Mouse (Mus musculus) left cerebral cortex, adult 2 months (tissue): ENCODE measurements around the gene Rpp30. TPM values are rescaled to one million over a fixed set of nuclear protein-coding genes. Genes with fewer than 3 reads are reported as not detected.

Source experiments
- DNase-seq, 2 experiments: peaks; one replicate each; pipeline ENCODE4 v3.0.0; 2021 to 2022; ENCODE audit warnings: low spot score in 2 of 2, mixed read lengths in 1 of 2; ENCODE audit errors: extremely low spot score in 1 of 2
- H3K27ac ChIP-seq: fragments of 200-600 bp; 2 replicates; pipeline ENCODE4 v1.8.1; 2022
- H3K4me3 ChIP-seq: fragments of 200-600 bp; 2 replicates; pipeline ENCODE4 v1.8.1; 2022
- CTCF ChIP-seq: fragments of 200-600 bp; IDR thresholded peaks from 2 replicates; pipeline ENCODE4 v1.8.1; 2022; ENCODE audit warnings: antibody characterized with exemption, mild to moderate bottlenecking, moderate library complexity
- intact Hi-C: fragments of 180-260 bp; cut with DNase I; formaldehyde crosslinking; loops from one replicate; pipeline ENCODE4 v1.15.1; 2025
- long read RNA-seq, 2 experiments: library from polyadenylated mRNA; stranded (forward); transcript quantifications; one replicate each; pipeline ENCODE4 v2.0.0; 2021; ENCODE audit warnings: borderline mapping rate in 2 of 2
- total RNA-seq, 2 experiments: library from RNA; stranded (reverse); gene quantifications; 2 replicates each; pipeline ENCODE4 v1.2.3; 2021

Gene Rpp30
- total RNA-seq: 10 to 100 TPM; 15.2 to 16.9 TPM
- long read RNA-seq, experiment 1, transcript Rpp30-201 (11 exons, 1,145 nt): major isoform, 20 of 28 reads
- long read RNA-seq, experiment 1, partial matches to known transcripts: 3 of 28 reads
- long read RNA-seq, experiment 1, other reads (novel, unspliced or antisense): 5 of 28 reads
- long read RNA-seq, experiment 2, transcript Rpp30-201 (11 exons, 1,145 nt): major isoform, 7 of 11 reads
- long read RNA-seq, experiment 2, partial matches to known transcripts: 2 of 11 reads
- long read RNA-seq, experiment 2, other reads (novel, unspliced or antisense): 2 of 11 reads

GRCm38 (mm10) chr19:36083262-36084225, at the start of gene Rpp30:
Gene Rpp30, plus strand, starts transcription at chr19:36083716.
- peak within 1 kb of the TSS; percentile 13 for H3K27ac ChIP-seq
- no peak; the same call in 1 of the 2 replicates for TF ChIP-seq CTCF
- intact Hi-C loops: loop anchor here (1.0 to 5.0 kb wide), 2 partner anchors 956 to 1090 kb away; no protein-coding TSS in a partner anchor
- DNase-seq: peak; percentile 82 to 86
- peak within 1 kb of the TSS; percentile 79 for H3K4me3 ChIP-seq

- Histone ChIP-seq H3K4me3 (no peak overlapping the region), H3K27ac (no peak overlapping the region)
- DNase-seq: no peak
- TF ChIP-seq CTCF: no peak
- intact Hi-C loops: no loop called here
These were observed 37.5 kb upstream of the Rpp30 start for GRCm38 (mm10) chr19:36046046-36046445.

GRCm38 (mm10) chr19:36056502-36057221, 26.9 kb upstream of the Rpp30 start:
- Histone ChIP-seq H3K4me3 (peak overlapping the region; percentile 57), H3K27ac (no peak overlapping the region)
- TF ChIP-seq CTCF: no peak
- DNase-seq: peak in 1 of 2 experiments; percentile 20
- intact Hi-C loops: loop anchor here (5.0 kb wide), 1 partner anchor 559 kb away; no protein-coding TSS in a partner anchor

GRCm38 (mm10) chr19:36057231-36057811, 26.2 kb upstream of the Rpp30 start, which contains the start of gene Htr7:
Gene Htr7, minus strand, starts transcription at chr19:36057507.
- DNase-seq: peak; percentile 45 to 60
- peak within 1 kb of the TSS; percentile 57 for H3K4me3 ChIP-seq
- intact Hi-C loops: loop anchor here (5.0 kb wide), 1 partner anchor 560 kb away; no protein-coding TSS in a partner anchor
- TF ChIP-seq CTCF: peak; percentile 26
- no peak within 1 kb of the TSS for H3K27ac ChIP-seq

- intact Hi-C loops: loop anchor here (1.0 to 5.0 kb wide), 3 partner anchors 938 to 1396 kb away; no protein-coding TSS in a partner anchor
- no peak overlapping the region for H3K27ac ChIP-seq
- DNase-seq: no peak
- no peak overlapping the region for H3K4me3 ChIP-seq
- peak; percentile 62 for TF ChIP-seq CTCF
These were observed 20.6 kb upstream of the Rpp30 start for GRCm38 (mm10) chr19:36062801-36063529.

- TF ChIP-seq CTCF: peak; percentile 81
- intact Hi-C loops: loop anchor here (1.0 to 5.0 kb wide), 2 partner anchors 955 to 1089 kb away; no protein-coding TSS in a partner anchor
- peak overlapping the region; percentile 79 for H3K4me3 ChIP-seq
- no peak for DNase-seq
- peak overlapping the region; percentile 13; the same call in 1 of the 2 replicates for H3K27ac ChIP-seq
These were observed 782 bp upstream of the Rpp30 start for GRCm38 (mm10) chr19:36082606-36083261.

GRCm38 (mm10) chr19:36090781-36091180, 7.3 kb downstream of the Rpp30 start:
- no peak for DNase-seq
- peak; percentile 68 for TF ChIP-seq CTCF
- no peak overlapping the region for H3K4me3 ChIP-seq
- intact Hi-C loops: loop anchor here (5.0 kb wide), 1 partner anchor 352 kb away; no protein-coding TSS in a partner anchor
- no peak overlapping the region for H3K27ac ChIP-seq

GRCm38 (mm10) chr19:36097194-36097593, 13.7 kb downstream of the Rpp30 start:
- Histone ChIP-seq H3K4me3 (no peak overlapping the region), H3K27ac (no peak overlapping the region)
- DNase-seq: no peak
- intact Hi-C loops: no loop called here
- TF ChIP-seq CTCF: no peak

- intact Hi-C loops: no loop called here
- Histone ChIP-seq H3K27ac (no peak overlapping the region), H3K4me3 (no peak overlapping the region)
- no peak for TF ChIP-seq CTCF
- no peak for DNase-seq
These were observed 14.7 kb downstream of the Rpp30 start for GRCm38 (mm10) chr19:36098265-36098664.

GRCm38 (mm10) chr19:36098916-36099315, 15.4 kb downstream of the Rpp30 start:
- DNase-seq: no peak
- no peak for TF ChIP-seq CTCF
- Histone ChIP-seq H3K27ac (no peak overlapping the region), H3K4me3 (no peak overlapping the region)
- intact Hi-C loops: no loop called here
